14 mouse cellular contexts compared by ENCODE assay signal in the genomic region with DNA sequence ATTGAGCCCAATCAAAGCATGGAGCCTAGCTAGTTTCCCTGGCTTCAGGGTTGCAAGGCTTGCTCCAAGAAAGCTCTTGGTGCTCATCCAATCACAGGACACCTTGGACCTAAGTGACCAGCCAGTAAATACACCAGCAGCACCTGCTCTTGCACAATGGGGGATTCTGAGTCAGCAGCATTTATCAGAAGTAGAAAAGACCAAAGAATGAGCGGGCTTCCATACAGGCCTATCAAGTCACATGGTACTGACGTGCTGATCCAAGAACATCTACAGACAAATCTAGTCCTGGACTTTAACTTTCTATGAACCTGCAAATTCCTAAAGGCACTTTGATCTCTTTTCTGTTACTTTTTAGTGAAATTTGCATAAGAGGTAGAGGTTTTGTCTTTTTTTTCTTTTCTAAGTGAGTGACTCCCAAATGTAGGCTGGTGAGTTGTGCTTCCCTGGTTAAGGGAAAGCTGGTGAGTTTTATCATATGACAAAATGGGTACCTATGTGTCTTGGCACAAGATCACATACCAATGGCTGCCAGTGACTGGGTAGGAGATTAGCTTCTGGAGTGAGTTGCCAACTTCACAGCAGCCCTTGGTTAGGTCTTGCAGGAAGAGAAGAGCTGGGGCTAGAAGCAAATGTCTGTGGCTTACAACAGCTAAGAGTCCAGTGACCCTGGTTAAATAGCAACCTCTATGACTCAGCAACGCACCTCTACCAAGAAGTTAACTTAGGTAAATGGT. TPM values are rescaled to one million over a fixed set of nuclear protein-coding genes. Genes with fewer than 3 reads are reported as not detected.
DNase-seq lines count a peak whose midpoint lies in the region; ATAC-seq and TF ChIP-seq lines count a peak whose summit lies in the region.
"Had no signal": no experiment of that assay in that cellular context is flagged by ENCODE, and none has a peak within 500 bp of the region (broad histone marks: within the 10 kb centered on the region; RNA-seq: fewer than 3 reads in every experiment).

No protein-coding gene starts in this region.

- no peak for ATAC-seq in heart, postnatal 0 days (ENCODE audit: insufficient read depth, low read depth)
- ATAC-seq in granulocyte monocyte progenitor cell, adult 5-6 weeks (replicated peaks; ENCODE audit: poor library complexity, severe bottlenecking) = peak; percentile 37; the same call in 1 of the 2 replicates
- no peak for ATAC-seq in liver, embryonic 14.5 days (ENCODE audit: insufficient read depth)
- ATAC-seq: CD4-positive, CD25-positive, alpha-beta regulatory T cell, adult 4 months had no signal

- H3K4me3 ChIP-seq in heart, postnatal 0 days (ENCODE audit: low read depth, low read length) = no peak overlapping the region
- no peak overlapping the region for H3K4me3 ChIP-seq in liver, embryonic 14.5 days (ENCODE audit: insufficient read depth in 1 of 2, low read depth in 2 of 2, low read length in 2 of 2)
- H3K4me3 ChIP-seq: embryonic facial prominence, embryonic 13.5 days; hindbrain, embryonic 12.5 days; neural tube, embryonic 12.5 days had no signal

- intact Hi-C loops in heart, postnatal 36 days (cut with DNase I) = no loop called here

- 0 out of 2 replicates have a peak, but pooled peaks cover 5% of the 10 kb centered on the region for H3K4me1 ChIP-seq in heart, postnatal 0 days (ENCODE audit: control insufficient read depth, insufficient read depth)
- peaks cover 38 to 41% of the 10 kb centered on the region in 2 experiments for H3K4me1 ChIP-seq in liver, embryonic 14.5 days (replicated peaks; ENCODE audit: control insufficient read depth in 2 of 2, insufficient read depth in 2 of 2, low read length in 1 of 2)
- H3K4me1 ChIP-seq: hindbrain, embryonic 12.5 days; neural tube, embryonic 12.5 days had no signal

- no peak for TF ChIP-seq EP300 in heart, postnatal 0 days (IDR thresholded peaks at IDR 0.05; ENCODE audit: low read depth)
- TF ChIP-seq EP300 in liver, embryonic 14.5 days (IDR thresholded peaks at IDR 0.05; ENCODE audit: low read depth) = no peak

- H3K27me3 ChIP-seq in heart, postnatal 0 days (ENCODE audit: control insufficient read depth, insufficient read depth, low read length) = no peaks in the 10 kb centered on the region
- H3K27me3 ChIP-seq in liver, embryonic 14.5 days (ENCODE audit: control insufficient read depth, insufficient read depth, low read length) = no peaks in the 10 kb centered on the region
- H3K27me3 ChIP-seq: embryonic facial prominence, embryonic 13.5 days; hindbrain, embryonic 12.5 days; neural tube, embryonic 12.5 days had no signal

- DNase-seq in heart, postnatal 0 days (ENCODE audit: low spot score) = peak; percentile 43
- no peak for DNase-seq in heart, postnatal 36 days
- peak; percentile 29 for DNase-seq in R1 (ENCODE audit: low read depth, low spot score)
- no peak for DNase-seq in liver, embryonic 14.5 days (ENCODE audit: low read depth in 3 of 3, low spot score in 3 of 3)
- DNase-seq in gastrocnemius, postnatal 10 days = no peak
- DNase-seq in thymus, postnatal 36 days = no peak
- no peak for DNase-seq in adrenal gland, postnatal 4 days (ENCODE audit: low spot score in 2 of 2)
- DNase-seq: layer of hippocampus, adult 9-11 months had no signal

- no peak for TF ChIP-seq CTCF in heart, postnatal 0 days (IDR thresholded peaks at IDR 0.05; ENCODE audit: low read depth)
- TF ChIP-seq CTCF in liver, embryonic 14.5 days (IDR thresholded peaks at IDR 0.05; ENCODE audit: low read depth) = no peak

- no peak overlapping the region for H3K9ac ChIP-seq in heart, postnatal 0 days (replicated peaks; ENCODE audit: low read depth, low read length)
- no peak overlapping the region for H3K9ac ChIP-seq in liver, embryonic 14.5 days (replicated peaks)
- H3K9ac ChIP-seq: embryonic facial prominence, embryonic 13.5 days; hindbrain, embryonic 12.5 days; neural tube, embryonic 12.5 days had no signal

- 79% methylated on average over 3 of the region's 3 CpGs for WGBS in heart, postnatal 0 days
- 83% methylated on average over 3 of the region's 3 CpGs for WGBS in liver, embryonic 14.5 days (ENCODE audit: insufficient replicate concordance)

- H3K9me3 ChIP-seq in heart, postnatal 0 days (replicated peaks; ENCODE audit: control insufficient read depth, low read length) = no peaks in the 10 kb centered on the region
- H3K9me3 ChIP-seq in liver, embryonic 14.5 days (ENCODE audit: control insufficient read depth, low read length) = no peaks in the 10 kb centered on the region
- H3K9me3 ChIP-seq: embryonic facial prominence, embryonic 13.5 days; hindbrain, embryonic 12.5 days; neural tube, embryonic 12.5 days had no signal

- no peaks in the 10 kb centered on the region for H3K36me3 ChIP-seq in heart, postnatal 0 days (replicated peaks; ENCODE audit: control insufficient read depth, insufficient read depth, low read length)
- no peaks in the 10 kb centered on the region for H3K36me3 ChIP-seq in liver, embryonic 14.5 days (replicated peaks; ENCODE audit: control insufficient read depth, insufficient read depth, low read depth)
- H3K36me3 ChIP-seq: embryonic facial prominence, embryonic 13.5 days; hindbrain, embryonic 12.5 days; neural tube, embryonic 12.5 days had no signal

- no peak overlapping the region for H3K4me2 ChIP-seq in heart, postnatal 0 days (ENCODE audit: low read depth, low read length)
- no peak overlapping the region for H3K4me2 ChIP-seq in liver, embryonic 14.5 days (ENCODE audit: low read depth)
- H3K4me2 ChIP-seq: embryonic facial prominence, embryonic 13.5 days; hindbrain, embryonic 12.5 days; midbrain, embryonic 11.5 days; neural tube, embryonic 12.5 days had no signal

- no peak overlapping the region; the same call in 1 of the 2 replicates for H3K27ac ChIP-seq in heart, postnatal 0 days (ENCODE audit: low read depth)
- H3K27ac ChIP-seq in liver, embryonic 14.5 days = 0 out of 2 replicates have a peak overlapping the region, but pooled peaks have one; percentile 12
- H3K27ac ChIP-seq: embryonic facial prominence, embryonic 13.5 days; hindbrain, embryonic 12.5 days; neural tube, embryonic 12.5 days had no signal

RNA-seq across cellular contexts. Expression of a gene that starts 57.7 kb away (rescaled TPM):
- total RNA-seq in heart, postnatal 0 days (2014; rRNA removed; ENCODE audit: low replicate concordance) = 1.3 and 9.2 TPM in 2 replicates
- 5.4 and 6.5 TPM in 2 replicates for polyA plus RNA-seq in heart, postnatal 0 days (2015; fragmentation: Nextera tagmentation; extraction: Ambion mirVana)
- 1 to 10 TPM; 4.1 to 4.2 TPM for total RNA-seq in heart, postnatal 36 days (2021)
- 13.6 and 20.2 TPM in 2 replicates for total RNA-seq in granulocyte monocyte progenitor cell, adult 5-6 weeks (2014; fragmentation: Nextera tagmentation)
- total RNA-seq in granulocyte monocyte progenitor cell, adult 5-6 weeks (2017) = 14.8 and 17.5 TPM in 2 replicates
- 4.9 and 7.7 TPM in 2 replicates for polyA plus RNA-seq in liver, embryonic 14.5 days (2012; rRNA removed)
- polyA plus RNA-seq in liver, embryonic 14.5 days (2014; fragmentation: Nextera tagmentation; extraction: Ambion mirVana) = 9.0 and 10.6 TPM in 2 replicates
- 1 to 10 TPM; 5.6 to 9.6 TPM for total RNA-seq in gastrocnemius, postnatal 10 days (2021)
- 10 to 100 TPM; 47.9 to 49.3 TPM for total RNA-seq in adrenal gland, postnatal 4 days (2021)

Comparison
In these comparisons a context has a peak if more than half of its experiments do, and no peak if none do; other contexts are left out.
1. DNase-seq: peak in heart, postnatal 0 days (single experiment) and R1 (single experiment); none in heart, postnatal 36 days (0 of 2), liver, embryonic 14.5 days (0 of 3), gastrocnemius, postnatal 10 days (single experiment), thymus, postnatal 36 days (0 of 2) and adrenal gland, postnatal 4 days (0 of 2).